In genomic region chr14:27607419-27607818, GRCm38 (mm10) we compare ENCODE assay signal across 28 mouse cellular contexts. TPM values are rescaled to one million over a fixed set of nuclear protein-coding genes. Genes with fewer than 3 reads are reported as not detected.
A peak's percentile ranks its signal among the peaks of the same experiment; 100 is the strongest.
DNase-seq lines count a peak whose midpoint lies in the region; ATAC-seq and TF ChIP-seq lines count a peak whose summit lies in the region.
"Had no signal": no experiment of that assay in that cellular context is flagged by ENCODE, and none has a peak within 500 bp of the region (broad histone marks: within the 10 kb centered on the region; RNA-seq: fewer than 3 reads in every experiment).

No protein-coding gene starts in this region.

- H3K4me1 ChIP-seq in kidney, postnatal 0 days (replicated peaks; ENCODE audit: insufficient read depth, low read length), result no peaks in the 10 kb centered on the region
- no peaks in the 10 kb centered on the region for H3K4me1 ChIP-seq in kidney, embryonic 14.5 days (ENCODE audit: control insufficient read depth, insufficient read depth, low read length)
- H3K4me1 ChIP-seq: embryonic facial prominence, embryonic 10.5 days; forebrain, embryonic 12.5 days; forebrain, embryonic 15.5 days; hindbrain, embryonic 12.5 days had no signal

- no peak for TF ChIP-seq CTCF in kidney, postnatal 0 days (IDR thresholded peaks at IDR 0.05; ENCODE audit: low read depth)

- H3K9ac ChIP-seq in kidney, postnatal 0 days (ENCODE audit: low read depth, low read length), result no peak overlapping the region
- H3K9ac ChIP-seq in kidney, embryonic 14.5 days (ENCODE audit: low read depth, low read length), result no peak overlapping the region
- H3K9ac ChIP-seq: embryonic facial prominence, embryonic 13.5 days; forebrain, embryonic 12.5 days; forebrain, embryonic 15.5 days; hindbrain, embryonic 12.5 days had no signal

- H3K4me3 ChIP-seq in kidney, postnatal 0 days (replicated peaks; ENCODE audit: low read depth, low read length), result no peak overlapping the region
- H3K4me3 ChIP-seq in kidney, embryonic 14.5 days (ENCODE audit: low read length), result no peak overlapping the region
- H3K4me3 ChIP-seq: embryonic facial prominence, embryonic 10.5 days; embryonic facial prominence, embryonic 13.5 days; erythroblast, embryonic 14.5 days; forebrain, embryonic 12.5 days; forebrain, embryonic 15.5 days; gastrocnemius, adult 2 months; hindbrain, embryonic 12.5 days had no signal

- H3K27me3 ChIP-seq in kidney, postnatal 0 days (ENCODE audit: insufficient read depth, low read length), result no peaks in the 10 kb centered on the region
- H3K27me3 ChIP-seq in kidney, embryonic 14.5 days (ENCODE audit: control insufficient read depth, insufficient read depth, low read length), result no peaks in the 10 kb centered on the region
- H3K27me3 ChIP-seq: embryonic facial prominence, embryonic 13.5 days; forebrain, embryonic 12.5 days; forebrain, embryonic 15.5 days; hindbrain, embryonic 12.5 days had no signal

- H3K9me3 ChIP-seq in kidney, postnatal 0 days (replicated peaks; ENCODE audit: low read length), result no peaks in the 10 kb centered on the region
- no peaks in the 10 kb centered on the region for H3K9me3 ChIP-seq in kidney, embryonic 14.5 days (ENCODE audit: control insufficient read depth, low read length)
- H3K9me3 ChIP-seq: embryonic facial prominence, embryonic 10.5 days; embryonic facial prominence, embryonic 13.5 days; forebrain, embryonic 12.5 days; forebrain, embryonic 15.5 days; hindbrain, embryonic 12.5 days had no signal

- 40% methylated on average over 3 of the region's 3 CpGs for WGBS in kidney, postnatal 0 days
- 59% methylated on average over 3 of the region's 3 CpGs for WGBS in kidney, embryonic 14.5 days

- H3K36me3 ChIP-seq in kidney, postnatal 0 days (ENCODE audit: insufficient read depth, low read length), result no peaks in the 10 kb centered on the region
- no peaks in the 10 kb centered on the region for H3K36me3 ChIP-seq in kidney, embryonic 14.5 days (ENCODE audit: control insufficient read depth, insufficient read depth, low read length)
- H3K36me3 ChIP-seq: embryonic facial prominence, embryonic 10.5 days; embryonic facial prominence, embryonic 13.5 days; forebrain, embryonic 12.5 days; forebrain, embryonic 15.5 days; hindbrain, embryonic 12.5 days had no signal

- H3K4me2 ChIP-seq in kidney, postnatal 0 days (ENCODE audit: low read length), result no peak overlapping the region
- H3K4me2 ChIP-seq in kidney, embryonic 14.5 days (replicated peaks; ENCODE audit: low read depth, low read length), result no peak overlapping the region
- H3K4me2 ChIP-seq: embryonic facial prominence, embryonic 13.5 days; forebrain, embryonic 12.5 days; forebrain, embryonic 15.5 days; heart, embryonic 11.5 days; hindbrain, embryonic 12.5 days had no signal

- intact Hi-C loops in left cerebral cortex, postnatal 36 days (cut with DNase I), result no loop called here
- intact Hi-C loops in left cerebral cortex, postnatal 4 days (cut with DNase I), result loop anchor here (10.0 kb wide), 1 partner anchor 53 kb away; no protein-coding TSS in a partner anchor

- ATAC-seq in kidney, postnatal 0 days (replicated peaks; ENCODE audit: low FRiP score, low read depth), result no peak
- ATAC-seq in kidney, embryonic 14.5 days (ENCODE audit: low FRiP score, low TSS enrichment), result no peak
- ATAC-seq: CD4-positive, CD25-positive, alpha-beta regulatory T cell, adult 4 months; forebrain, embryonic 15.5 days had no signal

- DNase-seq in kidney, postnatal 0 days (ENCODE audit: low spot score), result peak; percentile 2
- peak; percentile 35 to 39 for DNase-seq in left cerebral cortex, postnatal 36 days (ENCODE audit: low spot score in 2 of 2)
- no peak for DNase-seq in left cerebral cortex, postnatal 4 days
- peak; percentile 28 for DNase-seq in right cerebral cortex, postnatal 25 days
- no peak for DNase-seq in right cerebral cortex, postnatal 4 days
- DNase-seq in right cerebral cortex, postnatal 36 days (ENCODE audit: low spot score in 2 of 2), result peak; percentile 20 to 61
- no peak for DNase-seq in layer of hippocampus, postnatal 36 days
- DNase-seq: adrenal gland, adult 2 months; adrenal gland, postnatal 14 days; cerebellum, adult 11-12 months; cerebellum, adult 8-10 months; cerebellum, postnatal 10 days; cerebellum, postnatal 36 days; embryo, embryonic 11 days; gastrocnemius, adult 2 months; gastrocnemius, postnatal 14 days; heart, adult 11 months had no signal

- no peak overlapping the region for H3K27ac ChIP-seq in kidney, postnatal 0 days
- H3K27ac ChIP-seq in kidney, embryonic 14.5 days (ENCODE audit: low read depth, low read length), result no peak overlapping the region
- H3K27ac ChIP-seq: embryonic facial prominence, embryonic 10.5 days; embryonic facial prominence, embryonic 13.5 days; forebrain, embryonic 12.5 days; forebrain, embryonic 15.5 days; gastrocnemius, adult 2 months; hindbrain, embryonic 12.5 days had no signal

RNA-seq across cellular contexts. Expression of gene Erc2, which starts 14.8 kb away (rescaled TPM):
- 5.4 and 6.8 TPM in 2 replicates for polyA plus RNA-seq in kidney, postnatal 0 days (2015; fragmentation: Nextera tagmentation; extraction: Ambion mirVana)
- polyA plus RNA-seq in kidney, embryonic 14.5 days (2014; fragmentation: Nextera tagmentation; extraction: Ambion mirVana), result 6.8 and 7.3 TPM in 2 replicates
- 100 to 1,000 TPM; 202 to 240 TPM for total RNA-seq in left cerebral cortex, postnatal 36 days (2021)
- 100 to 1,000 TPM; 211 to 222 TPM for total RNA-seq in left cerebral cortex, postnatal 4 days (2021)
- 100 to 1,000 TPM; 221 to 266 TPM for total RNA-seq in layer of hippocampus, postnatal 36 days (2021)
- total RNA-seq: hematopoietic stem cell, adult 5-6 weeks; MEL had no signal
- polyA plus RNA-seq: erythroblast, embryonic 14.5 days had no signal

Comparison
In these comparisons a context has a peak if more than half of its experiments do, and no peak if none do; other contexts are left out.
1. DNase-seq: peak in kidney, postnatal 0 days (single experiment), left cerebral cortex, postnatal 36 days (2 of 2), right cerebral cortex, postnatal 25 days (single experiment) and right cerebral cortex, postnatal 36 days (2 of 2); none in left cerebral cortex, postnatal 4 days (single experiment), right cerebral cortex, postnatal 4 days (single experiment) and layer of hippocampus, postnatal 36 days (0 of 2).